ENCODE assay signal across 8 mouse cellular contexts in the genomic region with DNA sequence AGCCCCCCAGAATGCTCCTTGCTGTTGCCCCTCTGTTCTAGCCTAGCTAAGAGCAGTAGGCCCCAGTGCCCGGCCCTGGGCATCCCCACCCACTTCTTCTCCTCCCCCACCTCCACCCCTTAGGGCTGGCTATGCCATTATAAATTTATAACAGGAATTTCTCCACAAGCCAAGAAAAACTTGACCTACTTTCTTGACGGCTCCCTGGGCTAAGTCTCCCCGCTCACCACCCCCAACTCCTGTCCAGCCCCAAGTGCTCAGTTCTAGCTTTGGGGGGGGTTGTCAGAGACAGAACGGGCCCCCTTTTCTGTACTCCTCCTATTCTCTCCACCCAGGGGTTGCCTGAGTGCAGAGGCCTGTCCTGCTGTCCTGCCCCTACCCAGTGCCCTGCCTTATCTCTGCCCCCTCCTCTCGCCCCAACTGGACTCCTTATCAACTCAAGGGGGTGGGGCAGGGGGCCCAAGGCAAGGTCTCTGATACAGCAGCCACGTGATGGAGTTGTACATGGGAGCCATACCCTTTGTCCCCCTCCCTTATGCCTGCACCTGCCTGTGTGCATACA. TPM values are rescaled to one million over a fixed set of nuclear protein-coding genes. Genes with fewer than 3 reads are reported as not detected.
A peak's percentile ranks its signal among the peaks of the same experiment; 100 is the strongest.
DNase-seq lines count a peak whose midpoint lies in the region; ATAC-seq and TF ChIP-seq lines count a peak whose summit lies in the region.

No protein-coding gene starts in this region.

- peak overlapping the region; percentile 97 for H3K27ac ChIP-seq in layer of hippocampus, adult 2 months
- H3K27ac ChIP-seq in embryonic facial prominence, embryonic 12.5 days, result peak overlapping the region; percentile 85
- H3K27ac ChIP-seq in hindbrain, embryonic 13.5 days, result peak overlapping the region; percentile 99
- peak overlapping the region; percentile 83 for H3K27ac ChIP-seq in liver, embryonic 11.5 days (ENCODE audit: low read depth, low read length)
- no peak overlapping the region for H3K27ac ChIP-seq in thymus, adult 2 months (ENCODE audit: control insufficient read depth, insufficient read depth, low read length)

- H3K36me3 ChIP-seq in embryonic facial prominence, embryonic 12.5 days, result peaks cover 18% of the 10 kb centered on the region
- H3K36me3 ChIP-seq in hindbrain, embryonic 13.5 days, result peaks cover 29% of the 10 kb centered on the region
- 0 out of 2 replicates have a peak, but pooled peaks cover 5% of the 10 kb centered on the region for H3K36me3 ChIP-seq in liver, embryonic 11.5 days (ENCODE audit: control insufficient read depth, insufficient read depth, low read length)
- H3K36me3 ChIP-seq in thymus, adult 2 months (ENCODE audit: control insufficient read depth, insufficient read depth, low read length), result no peaks in the 10 kb centered on the region

- no peak for TF ChIP-seq POLR2A in thymus, adult 2 months (IDR thresholded peaks at IDR 0.05; ENCODE audit: control insufficient read depth, extremely low read depth, insufficient read depth, low read length, poor library complexity)

- DNase-seq in layer of hippocampus, adult 2 months (ENCODE audit: low spot score in 2 of 2), result no peak
- no peak for DNase-seq in layer of hippocampus, postnatal 25 days (ENCODE audit: extremely low spot score in 1 of 2, low spot score in 1 of 2)
- DNase-seq in liver, embryonic 11.5 days (ENCODE audit: low spot score), result no peak
- peak; percentile 46 for DNase-seq in retina, embryonic 14.5 days (ENCODE audit: low spot score)
- no peak for DNase-seq in B cell, adult 2 months
- DNase-seq in thymus, adult 2 months, result no peak

- peak overlapping the region; percentile 23; the same call in 1 of the 2 replicates for H3K4me2 ChIP-seq in embryonic facial prominence, embryonic 12.5 days (replicated peaks)
- peak overlapping the region; percentile 60 for H3K4me2 ChIP-seq in hindbrain, embryonic 13.5 days
- peak overlapping the region; percentile 64 for H3K4me2 ChIP-seq in liver, embryonic 11.5 days

- 0 out of 2 replicates have a peak overlapping the region, but pooled peaks have one; percentile 4 for H3K9ac ChIP-seq in embryonic facial prominence, embryonic 12.5 days
- peak overlapping the region; percentile 77 for H3K9ac ChIP-seq in hindbrain, embryonic 13.5 days
- peak overlapping the region; percentile 65 for H3K9ac ChIP-seq in liver, embryonic 11.5 days (ENCODE audit: low read depth, low read length)

- WGBS in embryonic facial prominence, embryonic 12.5 days, result 32% methylated on average over 6 of the region's 6 CpGs
- WGBS in hindbrain, embryonic 13.5 days, result 26% methylated on average over 6 of the region's 6 CpGs
- 16% methylated on average over 6 of the region's 6 CpGs for WGBS in liver, embryonic 11.5 days
- WGBS in thymus, adult 2 months, result 65% methylated on average over 6 of the region's 6 CpGs

- peaks cover 69% of the 10 kb centered on the region for H3K4me1 ChIP-seq in embryonic facial prominence, embryonic 12.5 days
- peaks cover 96% of the 10 kb centered on the region for H3K4me1 ChIP-seq in hindbrain, embryonic 13.5 days (replicated peaks)
- peaks cover 96% of the 10 kb centered on the region for H3K4me1 ChIP-seq in liver, embryonic 11.5 days (replicated peaks; ENCODE audit: control insufficient read depth, insufficient read depth, low read length)
- peaks cover 49% of the 10 kb centered on the region for H3K4me1 ChIP-seq in thymus, adult 2 months (replicated peaks; ENCODE audit: control insufficient read depth, insufficient read depth, low read length)

- H3K9me3 ChIP-seq in embryonic facial prominence, embryonic 12.5 days, result no peaks in the 10 kb centered on the region
- H3K9me3 ChIP-seq in hindbrain, embryonic 13.5 days, result no peaks in the 10 kb centered on the region
- no peaks in the 10 kb centered on the region for H3K9me3 ChIP-seq in liver, embryonic 11.5 days (ENCODE audit: control insufficient read depth, low read length)

- ATAC-seq in embryonic facial prominence, embryonic 12.5 days (ENCODE audit: insufficient number of reproducible peaks, insufficient read depth, low FRiP score, low TSS enrichment), result no peak
- peak; percentile 44 for ATAC-seq in hindbrain, embryonic 13.5 days (ENCODE audit: low FRiP score)
- ATAC-seq in liver, embryonic 11.5 days (replicated peaks; ENCODE audit: low FRiP score), result peak; percentile 84

- H3K4me3 ChIP-seq in layer of hippocampus, adult 2 months, result peak overlapping the region; percentile 45
- H3K4me3 ChIP-seq in embryonic facial prominence, embryonic 12.5 days, result no peak overlapping the region
- H3K4me3 ChIP-seq in hindbrain, embryonic 13.5 days, result peak overlapping the region; percentile 17
- peak overlapping the region; percentile 22 for H3K4me3 ChIP-seq in liver, embryonic 11.5 days (ENCODE audit: low read depth, low read length)
- no peak overlapping the region for H3K4me3 ChIP-seq in thymus, adult 2 months (ENCODE audit: control insufficient read depth, insufficient read depth, low read length)

- no peaks in the 10 kb centered on the region for H3K27me3 ChIP-seq in embryonic facial prominence, embryonic 12.5 days
- no peaks in the 10 kb centered on the region for H3K27me3 ChIP-seq in hindbrain, embryonic 13.5 days
- no peaks in the 10 kb centered on the region for H3K27me3 ChIP-seq in liver, embryonic 11.5 days (replicated peaks; ENCODE audit: control insufficient read depth, insufficient read depth, low read length)
- H3K27me3 ChIP-seq in thymus, adult 2 months (ENCODE audit: control insufficient read depth, insufficient read depth, low read length), result no peaks in the 10 kb centered on the region

- TF ChIP-seq CTCF in layer of hippocampus, adult 2 months (conservative IDR thresholded peaks at IDR 0.05), result no peak
- no peak for TF ChIP-seq CTCF in thymus, adult 2 months (IDR thresholded peaks at IDR 0.05; ENCODE audit: borderline replicate concordance, control insufficient read depth, extremely low read depth, insufficient read depth, low read length, poor library complexity)

RNA-seq across cellular contexts. Expression of a gene that starts 10.9 kb away (rescaled TPM):
- total RNA-seq in layer of hippocampus, adult 2 months (2021), result 1,000 to 10,000 TPM in 1 of 2 experiments, 100 to 1,000 TPM in 1; 996 to 1,082 TPM
- 1,000 to 10,000 TPM; 1,027 to 1,094 TPM for total RNA-seq in layer of hippocampus, postnatal 25 days (2021)
- 29.1 and 34.3 TPM in 2 replicates for polyA plus RNA-seq in embryonic facial prominence, embryonic 12.5 days (2016; fragmentation: Nextera tagmentation; extraction: Ambion mirVana)
- polyA plus RNA-seq in hindbrain, embryonic 13.5 days (2015; fragmentation: Nextera tagmentation; extraction: Ambion mirVana), result 117 and 122 TPM in 2 replicates
- 26.6 and 31.6 TPM in 2 replicates for polyA plus RNA-seq in liver, embryonic 11.5 days (2014; fragmentation: Nextera tagmentation; extraction: Ambion mirVana)
- polyA plus RNA-seq in thymus, adult 2 months (2012; rRNA removed), result 36.8 and 41.5 TPM in 2 replicates

RNA-seq across cellular contexts. Expression of a gene that starts 22.1 kb away (rescaled TPM):
- 100 to 1,000 TPM; 146 to 148 TPM for total RNA-seq in layer of hippocampus, adult 2 months (2021)
- 100 to 1,000 TPM; 118 to 130 TPM for total RNA-seq in layer of hippocampus, postnatal 25 days (2021)
- 70.4 and 73.6 TPM in 2 replicates for polyA plus RNA-seq in embryonic facial prominence, embryonic 12.5 days (2016; fragmentation: Nextera tagmentation; extraction: Ambion mirVana)
- polyA plus RNA-seq in hindbrain, embryonic 13.5 days (2015; fragmentation: Nextera tagmentation; extraction: Ambion mirVana), result 72.4 and 75.2 TPM in 2 replicates
- polyA plus RNA-seq in liver, embryonic 11.5 days (2014; fragmentation: Nextera tagmentation; extraction: Ambion mirVana), result 61.9 and 63.6 TPM in 2 replicates
- 179 and 196 TPM in 2 replicates for polyA plus RNA-seq in thymus, adult 2 months (2012; rRNA removed)

RNA-seq across cellular contexts. Expression of a gene that starts 23.8 kb away (rescaled TPM):
- 10 to 100 TPM; 93.2 to 94.0 TPM for total RNA-seq in layer of hippocampus, adult 2 months (2021)
- total RNA-seq in layer of hippocampus, postnatal 25 days (2021), result 10 to 100 TPM; 78.1 to 92.2 TPM
- polyA plus RNA-seq in embryonic facial prominence, embryonic 12.5 days (2016; fragmentation: Nextera tagmentation; extraction: Ambion mirVana), result 1.6 and 1.7 TPM in 2 replicates
- 1.9 and 2.4 TPM in 2 replicates for polyA plus RNA-seq in hindbrain, embryonic 13.5 days (2015; fragmentation: Nextera tagmentation; extraction: Ambion mirVana)
- polyA plus RNA-seq in liver, embryonic 11.5 days (2014; fragmentation: Nextera tagmentation; extraction: Ambion mirVana), result 2.1 and 2.7 TPM in 2 replicates
- 34.4 and 37.7 TPM in 2 replicates for polyA plus RNA-seq in thymus, adult 2 months (2012; rRNA removed)

RNA-seq across cellular contexts. Expression of a gene that starts 44.0 kb away (rescaled TPM):
- total RNA-seq in layer of hippocampus, adult 2 months (2021), result 100 to 1,000 TPM; 168 to 178 TPM
- 100 to 1,000 TPM; 170 to 176 TPM for total RNA-seq in layer of hippocampus, postnatal 25 days (2021)
- 35.2 and 35.6 TPM in 2 replicates for polyA plus RNA-seq in embryonic facial prominence, embryonic 12.5 days (2016; fragmentation: Nextera tagmentation; extraction: Ambion mirVana)
- 31.5 and 33.0 TPM in 2 replicates for polyA plus RNA-seq in hindbrain, embryonic 13.5 days (2015; fragmentation: Nextera tagmentation; extraction: Ambion mirVana)
- polyA plus RNA-seq in liver, embryonic 11.5 days (2014; fragmentation: Nextera tagmentation; extraction: Ambion mirVana), result 14.8 and 17.7 TPM in 2 replicates
- polyA plus RNA-seq in thymus, adult 2 months (2012; rRNA removed), result 50.3 and 66.0 TPM in 2 replicates

RNA-seq across cellular contexts. Expression of a gene that starts 50.2 kb away (rescaled TPM):
- total RNA-seq in layer of hippocampus, adult 2 months (2021), result not detected
- not detected for total RNA-seq in layer of hippocampus, postnatal 25 days (2021)
- not detected in 2 replicates for polyA plus RNA-seq in embryonic facial prominence, embryonic 12.5 days (2016; fragmentation: Nextera tagmentation; extraction: Ambion mirVana)
- not detected in 2 replicates for polyA plus RNA-seq in hindbrain, embryonic 13.5 days (2015; fragmentation: Nextera tagmentation; extraction: Ambion mirVana)
- not detected in 2 replicates for polyA plus RNA-seq in liver, embryonic 11.5 days (2014; fragmentation: Nextera tagmentation; extraction: Ambion mirVana)
- polyA plus RNA-seq in thymus, adult 2 months (2012; rRNA removed), result 0.14 and 0.22 TPM in 2 replicates

Comparison
In these comparisons a context has a peak if more than half of its experiments do, and no peak if none do; other contexts are left out.
1. H3K4me3 ChIP-seq: peak in layer of hippocampus, adult 2 months (single experiment), hindbrain, embryonic 13.5 days (single experiment) and liver, embryonic 11.5 days (single experiment); none in embryonic facial prominence, embryonic 12.5 days (single experiment) and thymus, adult 2 months (single experiment).
2. H3K9ac ChIP-seq: peak in every context shown above with its lines; median percentile 77 in hindbrain, embryonic 13.5 days; 65 in liver, embryonic 11.5 days; 4 in embryonic facial prominence, embryonic 12.5 days.
3. Peak in every context shown above with its lines, with median percentiles within 50 percentile points of each other: H3K4me2 ChIP-seq.